Mouse (Mus musculus) bone marrow, adult 2 months (tissue): ENCODE data around the gene Rims1.

Source experiments
- CTCF ChIP-seq: fragments of 200-500 bp; IDR thresholded peaks from 2 replicates; pipeline ENCODE4 v1.5.1; 2011; ENCODE audit warnings: low read length, control low read depth; ENCODE audit not compliant: control insufficient read depth, insufficient read depth
- POLR2A ChIP-seq: fragments of 200-500 bp; IDR thresholded peaks from 2 replicates; pipeline ENCODE4 v1.6.1; 2011; ENCODE audit warnings: low read depth, mild to moderate bottlenecking, control low read depth, low read length, borderline replicate concordance; ENCODE audit not compliant: control insufficient read depth

- TF ChIP-seq POLR2A (no peak), CTCF (no peak)
These were observed 867 bp upstream of the Rims1 start for GRCm38 (mm10) chr1:22806626-22807096.
